Mouse (Mus musculus) thymus, postnatal 14 days (tissue): ENCODE results near the gene Olfr248.
"Not testable (repeated sequence)": the region's sequence is repeated elsewhere in the genome, so short reads cannot be mapped to it uniquely, and the experiment has no call there.

ENCODE experiments used
- DNase-seq: peaks from one replicate; pipeline ENCODE4 v3.0.0; 2021

Gene Olfr248

GRCm38 (mm10) chr1:174390746-174391145, at the start of gene Olfr248:
Olfr248 (plus strand) TSS chr1:174391046.
- DNase-seq = no peak

- DNase-seq = not testable (repeated sequence)
Observed at GRCm38 (mm10) chr1:174353636-174354035, 37.2 kb upstream of the Olfr248 start.

GRCm38 (mm10) chr1:174354640-174355039, 36.2 kb upstream of the Olfr248 start:
- DNase-seq = no peak

GRCm38 (mm10) chr1:174364882-174365451, 25.9 kb upstream of the Olfr248 start, which contains the start of gene Olfr417:
Olfr417 (plus strand) TSS chr1:174365122.
- DNase-seq = no peak

GRCm38 (mm10) chr1:174373799-174374198, 17.0 kb upstream of the Olfr248 start:
- no peak for DNase-seq

GRCm38 (mm10) chr1:174422959-174423358, 32.1 kb downstream of the Olfr248 start:
- DNase-seq = no peak

GRCm38 (mm10) chr1:174423764-174424163, 32.9 kb downstream of the Olfr248 start, which contains the start of gene Olfr414:
Olfr414 (plus strand) TSS chr1:174424064.
- no peak for DNase-seq

- no peak for DNase-seq
Observed at GRCm38 (mm10) chr1:174426180-174426986, 35.5 kb downstream of the Olfr248 start.

GRCm38 (mm10) chr1:174427402-174427801, 36.6 kb downstream of the Olfr248 start:
- no peak for DNase-seq

GRCm38 (mm10) chr1:174428407-174428806, 37.6 kb downstream of the Olfr248 start:
- DNase-seq = no peak

- no peak for DNase-seq
Observed at GRCm38 (mm10) chr1:174434121-174434520, 43.3 kb downstream of the Olfr248 start.
